Mouse (Mus musculus) embryonic facial prominence, embryonic 14.5 days (tissue): ENCODE results near the gene Lipc. TPM values are rescaled to one million over a fixed set of nuclear protein-coding genes. Genes with fewer than 3 reads are reported as not detected.
A peak's percentile ranks its signal among the peaks of the same experiment; 100 is the strongest.

ENCODE experiments used
- ATAC-seq: fragments of 200-750 bp; cut with Nextera tagmentation; 2 replicates; pipeline ENCODE4 v1.8.0; 2017; ENCODE audit warnings: low read depth, moderate number of reproducible peaks, moderate TSS enrichment
- DNase-seq: peaks from one replicate; pipeline ENCODE4 v3.0.0-alpha.2; 2015; ENCODE audit warnings: low spot score
- H3K27ac ChIP-seq: fragments of 300-500 bp; sonication (generic); replicated peaks from 2 replicates; pipeline ENCODE4 v1.5.1; 2014; ENCODE audit warnings: low read depth, mild to moderate bottlenecking, low read length, moderate library complexity
- H3K27me3 ChIP-seq: fragments of 300-500 bp; sonication (generic); replicated peaks from 2 replicates; pipeline ENCODE4 v1.6.1; 2014; ENCODE audit warnings: low read length; ENCODE audit not compliant: control insufficient read depth, insufficient read depth
- H3K36me3 ChIP-seq: fragments of 300-500 bp; sonication (generic); 2 replicates; pipeline ENCODE4 v1.6.1; 2014; ENCODE audit warnings: low read length, mixed read lengths; ENCODE audit not compliant: control insufficient read depth, insufficient read depth
- H3K4me1 ChIP-seq: fragments of 300-500 bp; sonication (generic); 2 replicates; pipeline ENCODE4 v1.6.1; 2014; ENCODE audit warnings: antibody characterized with exemption, low read length; ENCODE audit not compliant: control insufficient read depth, insufficient read depth
- H3K4me2 ChIP-seq: fragments of 300-500 bp; sonication (generic); 2 replicates; pipeline ENCODE4 v1.6.1; 2014; ENCODE audit warnings: low read depth, mild to moderate bottlenecking, low read length, moderate library complexity, mixed read lengths
- H3K4me3 ChIP-seq: fragments of 300-500 bp; sonication (generic); 2 replicates; pipeline ENCODE4 v1.5.1; 2014; ENCODE audit warnings: low read depth, mild to moderate bottlenecking, low read length
- H3K9ac ChIP-seq: fragments of 300-500 bp; sonication (generic); 2 replicates; pipeline ENCODE4 v1.6.1; 2014; ENCODE audit warnings: low read depth, mild to moderate bottlenecking, low read length, moderate library complexity, mixed read lengths
- H3K9me3 ChIP-seq: fragments of 300-500 bp; sonication (generic); 2 replicates; pipeline ENCODE4 v1.6.1; 2016; ENCODE audit warnings: low read length; ENCODE audit not compliant: control insufficient read depth
- WGBS: fragments of 180-500 bp; shearing (Covaris S2); extraction: QIAGEN DNeasy Blood & Tissue Kit; methylation state at CpG from one replicate; pipeline ENCODE4 v1.1.7; 2014; 5-methylcytosine and 5-hydroxymethylcytosine counted together
- polyA plus RNA-seq: library from polyadenylated mRNA; unstranded; fragments of >200 nt; fragmentation: Nextera tagmentation; extraction: Ambion mirVana; gene quantifications from 2 replicates; pipeline ENCODE4 v1.2.1, GENCODE M21; 2014

The Lipc gene
- polyA plus RNA-seq, 1 experiment from 2014 or later: 0.79 TPM

GRCm38 (mm10) chr9:70891431-70892133 lies 60.4 kb downstream of the Lipc start:
- 43% methylated on average over 8 of the region's 8 CpGs for WGBS
- no peaks in the 10 kb centered on the region for H3K9me3 ChIP-seq
- no peak overlapping the region for H3K9ac ChIP-seq
- H3K4me3 ChIP-seq: no peak overlapping the region
- H3K4me1 ChIP-seq: peaks cover 7% of the 10 kb centered on the region
- no peak overlapping the region for H3K4me2 ChIP-seq
- ATAC-seq: no peak
- no peaks in the 10 kb centered on the region for H3K36me3 ChIP-seq
- DNase-seq: peak; percentile 17
- no peak overlapping the region for H3K27ac ChIP-seq
- H3K27me3 ChIP-seq: no peaks in the 10 kb centered on the region

GRCm38 (mm10) chr9:70890736-70891135 lies 61.3 kb downstream of the Lipc start:
- Histone ChIP-seq H3K4me1 (peaks cover 7% of the 10 kb centered on the region), H3K27ac (no peak overlapping the region), H3K4me2 (no peak overlapping the region), H3K4me3 (no peak overlapping the region), H3K27me3 (no peaks in the 10 kb centered on the region), H3K9me3 (no peaks in the 10 kb centered on the region), H3K36me3 (no peaks in the 10 kb centered on the region), H3K9ac (no peak overlapping the region)
- ATAC-seq (no peak), DNase-seq (peak; percentile 17)
- WGBS: 81% methylated on average over 7 of the region's 7 CpGs

- peak; percentile 52 for DNase-seq
- Histone ChIP-seq H3K4me1 (no peaks in the 10 kb centered on the region), H3K4me2 (no peak overlapping the region), H3K27me3 (no peaks in the 10 kb centered on the region), H3K9me3 (no peaks in the 10 kb centered on the region), H3K4me3 (no peak overlapping the region), H3K9ac (no peak overlapping the region), H3K27ac (peak overlapping the region; percentile 49), H3K36me3 (no peaks in the 10 kb centered on the region)
- peak; percentile 68 for ATAC-seq
- 64% methylated on average over 4 of the region's 4 CpGs for whole genome bisulfite sequencing
Observed at GRCm38 (mm10) chr9:70888969-70889368, 63.1 kb downstream of the Lipc start.

- ATAC-seq (peak; percentile 74; the same call in 1 of the 2 replicates), DNase-seq (peak; percentile 76)
- peak overlapping the region; percentile 49 for H3K27ac ChIP-seq
- H3K27me3 ChIP-seq: no peaks in the 10 kb centered on the region
- H3K4me2 ChIP-seq: no peak overlapping the region
- no peak overlapping the region for H3K4me3 ChIP-seq
- 71% methylated on average over 2 of the region's 2 CpGs for WGBS
- no peaks in the 10 kb centered on the region for H3K9me3 ChIP-seq
- H3K9ac ChIP-seq: no peak overlapping the region
- H3K36me3 ChIP-seq: no peaks in the 10 kb centered on the region
- no peaks in the 10 kb centered on the region for H3K4me1 ChIP-seq
Observed at GRCm38 (mm10) chr9:70888556-70888955, 63.5 kb downstream of the Lipc start.

GRCm38 (mm10) chr9:70881982-70882381 lies 70.0 kb downstream of the Lipc start:
- Histone ChIP-seq H3K9me3 (no peaks in the 10 kb centered on the region), H3K4me1 (no peaks in the 10 kb centered on the region), H3K4me3 (no peak overlapping the region), H3K36me3 (no peaks in the 10 kb centered on the region), H3K4me2 (no peak overlapping the region), H3K27ac (no peak overlapping the region), H3K9ac (no peak overlapping the region), H3K27me3 (no peaks in the 10 kb centered on the region)
- ATAC-seq (no peak), DNase-seq (no peak)
- WGBS: 59% methylated on average over 5 of the region's 5 CpGs

GRCm38 (mm10) chr9:70878823-70879222 lies 73.2 kb downstream of the Lipc start:
- ATAC-seq (no peak), DNase-seq (peak; percentile 8)
- H3K27me3 ChIP-seq: no peaks in the 10 kb centered on the region
- no peaks in the 10 kb centered on the region for H3K9me3 ChIP-seq
- no peak overlapping the region for H3K4me3 ChIP-seq
- H3K9ac ChIP-seq: no peak overlapping the region
- no peak overlapping the region for H3K4me2 ChIP-seq
- H3K27ac ChIP-seq: no peak overlapping the region
- H3K36me3 ChIP-seq: no peaks in the 10 kb centered on the region
- H3K4me1 ChIP-seq: no peaks in the 10 kb centered on the region

GRCm38 (mm10) chr9:70878157-70878556 lies 73.9 kb downstream of the Lipc start:
- Histone ChIP-seq H3K27ac (no peak overlapping the region), H3K4me1 (no peaks in the 10 kb centered on the region), H3K4me3 (no peak overlapping the region), H3K9ac (no peak overlapping the region), H3K36me3 (no peaks in the 10 kb centered on the region), H3K27me3 (no peaks in the 10 kb centered on the region), H3K4me2 (no peak overlapping the region), H3K9me3 (no peaks in the 10 kb centered on the region)
- no peak for ATAC-seq
- 90% methylated on average over 5 of the region's 5 CpGs for WGBS
- DNase-seq: no peak

GRCm38 (mm10) chr9:70875490-70875889 lies 76.5 kb downstream of the Lipc start:
- no peaks in the 10 kb centered on the region for H3K36me3 ChIP-seq
- H3K4me2 ChIP-seq: no peak overlapping the region
- H3K9me3 ChIP-seq: no peaks in the 10 kb centered on the region
- DNase-seq (peak; percentile 77), ATAC-seq (peak; percentile 90; the same call in 1 of the 2 replicates)
- H3K4me3 ChIP-seq: no peak overlapping the region
- no peak overlapping the region for H3K9ac ChIP-seq
- H3K4me1 ChIP-seq: no peaks in the 10 kb centered on the region
- WGBS: 38% methylated on average over 4 of the region's 4 CpGs
- H3K27me3 ChIP-seq: no peaks in the 10 kb centered on the region
- H3K27ac ChIP-seq: no peak overlapping the region

- Histone ChIP-seq H3K4me1 (no peaks in the 10 kb centered on the region), H3K4me3 (no peak overlapping the region), H3K9ac (no peak overlapping the region), H3K4me2 (no peak overlapping the region), H3K27ac (no peak overlapping the region), H3K27me3 (no peaks in the 10 kb centered on the region), H3K36me3 (no peaks in the 10 kb centered on the region), H3K9me3 (no peaks in the 10 kb centered on the region)
- DNase-seq (no peak), ATAC-seq (peak; percentile 55; the same call in 1 of the 2 replicates)
- 67% methylated on average over 4 of the region's 4 CpGs for WGBS
Observed at GRCm38 (mm10) chr9:70875059-70875458, 77.0 kb downstream of the Lipc start.
